Mouse (Mus musculus): ENCODE measurements around the gene Tmem123. TPM values are rescaled to one million over a fixed set of nuclear protein-coding genes. Genes with fewer than 3 reads are reported as not detected.

Gene Tmem123
- 10 to 100 TPM; 85.0 to 87.4 TPM for total RNA-seq (2023)

DNA sequence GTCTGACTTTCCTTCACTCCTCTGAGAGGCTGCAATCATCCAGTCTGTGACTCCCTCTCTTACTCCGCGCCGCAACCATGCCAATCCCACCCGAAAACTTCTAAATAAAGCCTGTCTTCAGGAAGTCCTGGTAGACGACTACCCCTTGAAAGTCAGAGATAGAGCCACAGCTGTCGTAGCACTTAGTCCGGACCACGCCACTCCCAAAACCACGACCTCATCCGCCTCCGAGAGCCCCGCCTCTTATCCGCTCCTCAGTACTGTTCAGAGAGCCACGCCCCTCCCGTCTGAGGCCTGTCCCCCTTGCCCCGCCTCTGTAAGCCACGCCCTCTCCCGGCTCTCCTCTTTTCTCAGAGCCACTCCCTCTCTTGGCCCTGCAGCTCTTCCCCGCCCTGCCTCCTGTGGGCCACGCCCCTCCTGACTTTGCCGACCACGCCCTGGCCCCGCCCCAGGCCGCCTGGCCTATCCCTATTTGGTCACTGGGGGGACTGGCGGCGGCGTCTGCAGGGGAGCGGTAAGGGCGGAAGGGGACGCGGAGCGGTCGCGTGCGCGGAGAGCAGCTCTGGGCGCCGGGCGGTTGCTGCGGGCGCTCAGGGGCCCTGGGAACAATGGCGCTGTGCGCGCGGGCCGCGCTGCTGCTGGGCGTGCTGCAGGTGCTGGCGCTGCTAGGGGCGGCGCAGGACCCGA is at the start of gene Tmem123:
Gene Tmem123, plus strand, starts transcription at position 428 of the 687 bp plus-strand sequence.

DNA sequence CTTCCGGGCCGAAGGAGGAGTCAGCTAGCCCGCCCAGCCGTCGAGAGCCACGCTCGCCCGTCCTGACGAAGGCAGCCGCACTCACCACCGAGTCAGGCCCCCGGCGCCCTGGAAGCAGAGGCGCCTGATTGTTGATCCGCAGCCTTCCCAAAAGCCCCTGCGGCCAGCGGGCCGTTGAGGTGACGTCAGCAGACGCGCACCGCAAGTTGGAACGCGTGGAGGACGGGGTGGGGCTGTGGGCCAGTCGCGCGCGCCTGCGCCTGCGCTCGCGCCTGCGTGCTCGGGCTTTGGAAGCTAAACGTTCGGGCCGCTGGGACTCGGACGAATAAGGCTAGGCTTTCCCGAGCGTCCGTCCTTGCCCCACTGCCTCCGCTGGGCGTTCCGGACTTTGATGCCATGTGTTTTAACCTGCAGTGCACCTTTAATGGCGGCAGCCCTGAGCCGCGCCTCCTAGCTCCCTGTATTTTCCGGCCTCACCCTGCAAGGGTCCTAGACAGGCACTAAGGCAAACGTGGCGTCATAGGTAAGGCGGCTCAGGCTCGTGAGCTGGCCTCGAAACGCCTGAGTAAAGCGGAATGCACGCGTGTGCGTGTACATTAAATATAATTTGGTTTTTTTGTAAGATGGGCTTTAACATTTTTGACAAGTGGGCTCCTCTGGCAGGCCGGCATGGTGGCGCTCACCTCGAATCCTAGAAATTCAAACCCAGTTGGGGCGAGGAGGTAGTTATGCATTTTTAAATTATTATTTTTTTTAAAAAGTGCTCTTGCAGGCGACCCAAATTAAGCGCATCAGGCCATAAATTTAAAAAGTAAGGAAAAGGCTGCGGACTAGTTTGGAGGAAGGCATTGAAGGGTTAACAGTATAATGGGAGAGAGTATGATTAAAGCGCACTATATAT is 73.3 kb downstream of the Tmem123 start, which contains the start of gene Birc2:
Gene Birc2, minus strand, starts transcription at position 160 of the 901 bp plus-strand sequence.

Other genes with a start within 250 kb of the Tmem123 start
- 10 to 100 TPM; 28.1 to 44.2 TPM for gene Mmp8, start 205.6 kb upstream of the Tmem123 start, total RNA-seq (2023)
- under 1 TPM; 0.55 to 0.79 TPM for gene Mmp27, start 192.6 kb upstream of the Tmem123 start, total RNA-seq (2023)
- gene Mmp20, start 135.8 kb upstream of the Tmem123 start, total RNA-seq (2023), result not detected
- gene Mmp7, start 72.0 kb upstream of the Tmem123 start, total RNA-seq (2023), result not detected
- 10 to 100 TPM; 50.1 to 60.8 TPM for gene Birc2, start 73.0 kb downstream of the Tmem123 start, total RNA-seq (2023)
- gene Birc3, start 109.1 kb downstream of the Tmem123 start, total RNA-seq (2023), result 100 to 1,000 TPM; 395 to 461 TPM
- under 1 TPM in 1 of 2 experiments, not detected in 1; 0.15 TPM for gene Yap1, start 240.6 kb downstream of the Tmem123 start, total RNA-seq (2023)